Mouse (Mus musculus): ENCODE measurements around the gene Gins3. TPM values are rescaled to one million over a fixed set of nuclear protein-coding genes. Genes with fewer than 3 reads are reported as not detected.

Gins3 gene
- polyA plus RNA-seq (2015; fragmentation: Nextera tagmentation; extraction: Ambion mirVana): 15.7 and 16.4 TPM in 2 replicates

GRCm38 (mm10) chr8:95633262-95634062, at the start of gene Gins3:
Gene Gins3 (plus strand): TSS chr8:95633453.
- peak; percentile 61 for ATAC-seq (ENCODE audit: extremely low read depth, insufficient number of reproducible peaks, low FRiP score, low TSS enrichment)
- Histone ChIP-seq H3K4me1 (peaks cover 10% of the 10 kb centered on the region), H3K4me3 (peak within 1 kb of the TSS; percentile 89), H3K9ac (peak within 1 kb of the TSS; percentile 89), H3K27me3 (replicated peaks) (0 out of 2 replicates have a peak, but pooled peaks cover 6% of the 10 kb centered on the region), H3K27ac (replicated peaks) (peak within 1 kb of the TSS; percentile 61), H3K9me3 (no peaks in the 10 kb centered on the region), H3K4me2 (peak within 1 kb of the TSS; percentile 81), H3K36me3 (peaks cover 6% of the 10 kb centered on the region)
- under 1% methylated on average over 52 of the region's 52 CpGs for WGBS

- Histone ChIP-seq H3K4me1 (peaks cover 28% of the 10 kb centered on the region), H3K36me3 (no peaks in the 10 kb centered on the region), H3K27ac (replicated peaks) (peak overlapping the region; percentile 80), H3K4me3 (no peak overlapping the region), H3K27me3 (replicated peaks) (no peaks in the 10 kb centered on the region), H3K4me2 (peak overlapping the region; percentile 2; the same call in 1 of the 2 replicates), H3K9me3 (0 out of 2 replicates have a peak, but pooled peaks cover 7% of the 10 kb centered on the region), H3K9ac (no peak overlapping the region)
- WGBS: 45% methylated on average over 1 of the region's 1 CpGs
- no peak for ATAC-seq (ENCODE audit: extremely low read depth, insufficient number of reproducible peaks, low FRiP score, low TSS enrichment)
Observed at GRCm38 (mm10) chr8:95587339-95587738, 45.9 kb upstream of the Gins3 start.

DNA sequence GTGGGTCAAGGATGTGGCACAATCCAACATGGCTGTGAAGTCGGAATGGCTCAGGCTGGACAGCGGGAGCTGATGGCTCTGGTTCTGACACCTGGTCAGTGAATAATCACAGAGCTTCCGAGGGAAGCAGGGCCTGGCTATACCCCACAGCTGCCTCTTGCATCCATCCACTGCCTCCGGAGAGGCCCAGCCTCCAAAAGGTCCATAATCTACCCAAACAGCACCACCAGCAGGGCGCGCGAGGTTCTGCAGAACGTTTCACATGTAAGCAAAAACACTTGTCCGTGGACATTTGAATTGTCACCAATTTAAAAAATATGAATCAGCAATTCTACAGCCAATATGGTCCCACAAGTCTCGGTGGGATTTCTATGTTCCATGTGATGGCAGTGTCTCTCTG, 44.0 kb upstream of the Gins3 start:
- H3K27me3 ChIP-seq (replicated peaks): no peaks in the 10 kb centered on the region
- no peak for ATAC-seq (ENCODE audit: extremely low read depth, insufficient number of reproducible peaks, low FRiP score, low TSS enrichment)
- H3K4me1 ChIP-seq: peaks cover 28% of the 10 kb centered on the region
- 0 out of 2 replicates have a peak, but pooled peaks cover 7% of the 10 kb centered on the region for H3K9me3 ChIP-seq
- no peak overlapping the region for H3K4me3 ChIP-seq
- H3K36me3 ChIP-seq: no peaks in the 10 kb centered on the region
- no peak overlapping the region for H3K27ac ChIP-seq (replicated peaks)
- no peak overlapping the region for H3K4me2 ChIP-seq
- no peak overlapping the region for H3K9ac ChIP-seq
- whole genome bisulfite sequencing: 61% methylated on average over 10 of the region's 10 CpGs

- no peak overlapping the region for H3K4me2 ChIP-seq
- no peaks in the 10 kb centered on the region for H3K27me3 ChIP-seq (replicated peaks)
- H3K9ac ChIP-seq: no peak overlapping the region
- H3K4me3 ChIP-seq: no peak overlapping the region
- WGBS: 57% methylated on average over 4 of the region's 4 CpGs
- 0 out of 2 replicates have a peak, but pooled peaks cover 7% of the 10 kb centered on the region for H3K9me3 ChIP-seq
- no peak overlapping the region for H3K27ac ChIP-seq (replicated peaks)
- no peak for ATAC-seq (ENCODE audit: extremely low read depth, insufficient number of reproducible peaks, low FRiP score, low TSS enrichment)
- no peaks in the 10 kb centered on the region for H3K36me3 ChIP-seq
- H3K4me1 ChIP-seq: peaks cover 32% of the 10 kb centered on the region
Observed at GRCm38 (mm10) chr8:95590539-95590938, 42.7 kb upstream of the Gins3 start.

DNA sequence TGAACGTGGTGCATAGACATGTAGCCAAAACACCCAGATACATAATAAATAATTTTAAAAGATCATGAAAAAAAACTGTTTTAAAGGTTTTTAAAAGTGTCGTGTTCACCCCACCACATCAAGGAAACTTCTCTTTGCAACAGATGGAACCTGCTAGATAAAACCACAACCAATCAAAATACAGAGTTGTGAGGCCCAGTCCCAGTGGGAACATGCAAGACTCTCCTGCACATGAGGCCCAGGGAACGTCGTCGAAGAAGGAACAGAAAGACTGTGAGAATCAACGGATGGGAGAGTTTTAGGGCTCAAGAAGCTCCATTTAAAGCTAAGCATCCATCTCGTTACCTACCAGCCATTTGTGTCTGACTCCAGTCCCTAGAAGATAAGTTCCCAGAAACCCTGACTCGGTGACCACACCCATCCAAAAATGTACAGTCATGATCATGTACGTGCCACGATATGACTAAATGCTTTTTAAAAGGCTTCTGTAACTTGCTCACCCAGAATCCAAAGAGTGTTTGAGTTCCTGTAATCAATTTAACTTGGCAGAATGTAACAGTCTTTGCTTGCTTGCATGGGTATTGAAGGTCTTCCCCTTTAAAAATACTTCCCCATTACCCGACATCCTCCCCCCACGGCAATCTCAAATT, 41.0 kb upstream of the Gins3 start:
- Histone ChIP-seq H3K27me3 (replicated peaks) (no peaks in the 10 kb centered on the region), H3K4me1 (peaks cover 40% of the 10 kb centered on the region), H3K4me2 (no peak overlapping the region), H3K9me3 (0 out of 2 replicates have a peak, but pooled peaks cover 3% of the 10 kb centered on the region), H3K9ac (no peak overlapping the region), H3K36me3 (no peaks in the 10 kb centered on the region), H3K4me3 (no peak overlapping the region), H3K27ac (replicated peaks) (no peak overlapping the region)
- WGBS: 78% methylated on average over 12 of the region's 12 CpGs
- ATAC-seq (ENCODE audit: extremely low read depth, insufficient number of reproducible peaks, low FRiP score, low TSS enrichment): no peak

DNA sequence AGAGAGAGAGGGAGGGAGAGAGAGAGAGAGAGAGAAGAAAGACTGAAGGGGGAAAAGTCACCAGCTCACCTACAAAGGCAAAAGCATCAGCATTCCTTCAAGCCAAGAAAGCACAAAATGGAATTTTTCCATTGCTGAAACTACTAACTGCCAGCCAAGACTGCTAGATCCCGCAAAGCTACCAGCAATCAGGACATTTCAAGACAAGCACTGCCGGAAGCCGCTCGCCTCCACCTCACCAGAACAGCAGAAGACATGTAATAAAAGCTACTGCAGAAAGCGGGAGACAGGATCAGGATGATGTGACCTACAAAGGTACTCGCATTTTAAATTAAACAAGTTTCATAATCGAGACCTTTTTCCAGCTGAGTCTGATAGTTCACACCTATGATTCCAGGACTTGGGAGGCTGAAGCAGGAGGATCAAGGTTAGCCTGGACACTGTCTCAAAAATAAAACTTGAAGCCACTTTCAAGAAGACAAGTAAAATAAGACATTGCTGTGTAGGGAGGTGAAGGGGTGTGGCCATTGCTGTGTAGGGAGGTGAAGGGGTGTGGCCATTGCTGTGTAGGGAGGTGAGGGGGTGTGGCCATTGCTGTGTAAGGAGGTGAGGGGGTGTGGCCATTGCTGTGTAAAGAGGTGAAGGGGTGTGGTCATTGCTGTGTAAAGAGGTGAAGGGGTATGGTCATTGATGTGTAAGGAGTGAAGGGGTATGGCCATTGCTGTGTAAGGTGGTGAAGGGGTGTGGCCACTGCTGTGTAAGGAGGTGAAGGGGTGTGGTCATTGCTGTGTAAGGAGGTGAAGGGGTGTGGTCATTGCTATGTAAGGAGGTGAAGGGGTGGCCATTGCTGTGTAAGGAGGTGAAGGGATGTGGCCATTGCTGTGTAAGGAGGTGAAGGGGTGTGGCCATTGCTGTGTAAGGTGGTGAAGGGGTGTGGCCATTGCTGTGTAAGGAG, 39.5 kb upstream of the Gins3 start:
- ATAC-seq (ENCODE audit: extremely low read depth, insufficient number of reproducible peaks, low FRiP score, low TSS enrichment): no peak
- no peaks in the 10 kb centered on the region for H3K36me3 ChIP-seq
- WGBS: 90% methylated on average over 7 of the region's 7 CpGs

GRCm38 (mm10) chr8:95595131-95595530, 38.1 kb upstream of the Gins3 start:
- no peaks in the 10 kb centered on the region for H3K9me3 ChIP-seq
- no peaks in the 10 kb centered on the region for H3K36me3 ChIP-seq
- WGBS: 79% methylated on average over 14 of the region's 14 CpGs
- H3K4me1 ChIP-seq: peaks cover 39% of the 10 kb centered on the region
- no peaks in the 10 kb centered on the region for H3K27me3 ChIP-seq (replicated peaks)
- peak overlapping the region; percentile 78 for H3K27ac ChIP-seq (replicated peaks)
- no peak overlapping the region for H3K4me3 ChIP-seq
- ATAC-seq (ENCODE audit: extremely low read depth, insufficient number of reproducible peaks, low FRiP score, low TSS enrichment): no peak
- H3K9ac ChIP-seq: no peak overlapping the region
- H3K4me2 ChIP-seq: no peak overlapping the region

More for the DNA sequence above, 39.5 kb upstream of the Gins3 start:
- Histone ChIP-seq H3K4me2 (no peak overlapping the region), H3K9ac (no peak overlapping the region), H3K4me3 (no peak overlapping the region), H3K27ac (replicated peaks) (no peak overlapping the region), H3K4me1 (peaks cover 39% of the 10 kb centered on the region), H3K9me3 (no peaks in the 10 kb centered on the region), H3K27me3 (replicated peaks) (no peaks in the 10 kb centered on the region)

GRCm38 (mm10) chr8:95596841-95597241, 36.4 kb upstream of the Gins3 start:
- peak; percentile 89 for ATAC-seq (ENCODE audit: extremely low read depth, insufficient number of reproducible peaks, low FRiP score, low TSS enrichment)
- H3K27me3 ChIP-seq (replicated peaks): no peaks in the 10 kb centered on the region
- H3K9ac ChIP-seq: peak overlapping the region; percentile 30; the same call in 1 of the 2 replicates
- peak overlapping the region; percentile 97 for H3K27ac ChIP-seq (replicated peaks)
- 16% methylated on average over 4 of the region's 4 CpGs for WGBS
- H3K4me1 ChIP-seq: peaks cover 34% of the 10 kb centered on the region
- no peaks in the 10 kb centered on the region for H3K9me3 ChIP-seq
- no peaks in the 10 kb centered on the region for H3K36me3 ChIP-seq
- H3K4me3 ChIP-seq: no peak overlapping the region
- H3K4me2 ChIP-seq: peak overlapping the region; percentile 54

DNA sequence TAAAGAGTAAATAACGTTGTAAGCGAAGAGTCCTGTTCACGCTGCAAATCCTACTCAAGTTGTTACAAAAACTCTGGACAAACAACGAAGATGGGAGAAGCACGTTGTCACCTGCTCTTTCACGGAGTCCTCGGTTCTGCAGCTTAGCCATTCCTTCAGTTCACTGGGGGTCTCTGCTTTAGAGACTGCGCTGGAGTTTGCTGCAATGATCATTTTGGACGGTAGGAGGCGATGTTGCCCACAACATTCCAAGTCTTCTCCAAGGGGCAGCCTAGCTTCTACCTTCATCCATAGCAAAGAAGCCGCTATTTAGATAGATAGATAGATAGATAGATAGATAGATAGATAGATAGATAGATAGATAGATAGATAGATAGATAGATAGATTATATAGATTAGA, 33.4 kb upstream of the Gins3 start:
- no peaks in the 10 kb centered on the region for H3K36me3 ChIP-seq
- H3K4me1 ChIP-seq: peaks cover 29% of the 10 kb centered on the region
- no peaks in the 10 kb centered on the region for H3K9me3 ChIP-seq
- H3K9ac ChIP-seq: peak overlapping the region; percentile 21; the same call in 1 of the 2 replicates
- WGBS: 14% methylated on average over 11 of the region's 11 CpGs
- H3K27me3 ChIP-seq (replicated peaks): no peaks in the 10 kb centered on the region
- H3K27ac ChIP-seq (replicated peaks): no peak overlapping the region
- peak overlapping the region; percentile 25 for H3K4me3 ChIP-seq
- peak overlapping the region; percentile 48 for H3K4me2 ChIP-seq
- no peak for ATAC-seq (ENCODE audit: extremely low read depth, insufficient number of reproducible peaks, low FRiP score, low TSS enrichment)

GRCm38 (mm10) chr8:95601306-95601705, 31.9 kb upstream of the Gins3 start:
- H3K36me3 ChIP-seq: no peaks in the 10 kb centered on the region
- H3K4me3 ChIP-seq: no peak overlapping the region
- H3K27ac ChIP-seq (replicated peaks): no peak overlapping the region
- ATAC-seq (ENCODE audit: extremely low read depth, insufficient number of reproducible peaks, low FRiP score, low TSS enrichment): no peak
- H3K9ac ChIP-seq: no peak overlapping the region
- H3K4me1 ChIP-seq: peaks cover 17% of the 10 kb centered on the region
- H3K27me3 ChIP-seq (replicated peaks): no peaks in the 10 kb centered on the region
- H3K9me3 ChIP-seq: no peaks in the 10 kb centered on the region
- WGBS: 73% methylated on average over 15 of the region's 15 CpGs
- no peak overlapping the region for H3K4me2 ChIP-seq

- Histone ChIP-seq H3K4me1 (peaks cover 15% of the 10 kb centered on the region), H3K9me3 (no peaks in the 10 kb centered on the region), H3K27me3 (replicated peaks) (no peaks in the 10 kb centered on the region), H3K9ac (no peak overlapping the region), H3K4me3 (no peak overlapping the region), H3K36me3 (no peaks in the 10 kb centered on the region), H3K27ac (replicated peaks) (no peak overlapping the region), H3K4me2 (no peak overlapping the region)
- ATAC-seq (ENCODE audit: extremely low read depth, insufficient number of reproducible peaks, low FRiP score, low TSS enrichment): no peak
- whole genome bisulfite sequencing: 65% methylated on average over 2 of the region's 2 CpGs
Observed at GRCm38 (mm10) chr8:95602168-95602567, 31.1 kb upstream of the Gins3 start.
